Mouse (Mus musculus) E14TG2a.4 (cell line): ENCODE measurements around the gene Cfap36.

ENCODE experiments used
- CTCF ChIP-seq: conservative IDR thresholded peaks from 2 replicates; pipeline ENCODE4 v1.5.1; 2014; ENCODE audit warnings: low read length
- POU5F1 ChIP-seq: IDR thresholded peaks from 2 replicates; pipeline ENCODE4 v1.6.1; 2014; ENCODE audit warnings: low read length, borderline replicate concordance

DNA sequence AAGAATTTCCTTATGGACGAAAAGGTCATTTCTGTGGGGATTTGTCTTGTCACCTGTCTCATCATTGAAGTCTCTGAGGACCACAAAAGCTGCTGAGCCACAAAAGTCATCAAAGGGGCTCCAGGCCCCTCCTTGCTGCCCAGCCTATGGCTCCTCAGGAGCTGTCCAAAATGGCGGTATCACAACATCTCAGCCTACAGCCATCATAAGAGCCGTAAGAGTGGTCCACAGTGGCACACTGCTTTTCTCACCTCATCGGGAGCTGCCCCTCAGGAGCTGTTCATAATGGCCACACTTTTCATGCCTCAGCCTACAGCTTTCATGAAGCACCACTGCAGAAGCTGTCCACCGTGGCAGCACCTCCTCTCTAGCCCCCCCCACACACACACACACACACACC lies 1.2 kb upstream of the Cfap36 start:
- TF ChIP-seq POU5F1 = no peak
- no peak for TF ChIP-seq CTCF
